7 mouse cellular contexts compared by ENCODE assay signal in the genomic region with DNA sequence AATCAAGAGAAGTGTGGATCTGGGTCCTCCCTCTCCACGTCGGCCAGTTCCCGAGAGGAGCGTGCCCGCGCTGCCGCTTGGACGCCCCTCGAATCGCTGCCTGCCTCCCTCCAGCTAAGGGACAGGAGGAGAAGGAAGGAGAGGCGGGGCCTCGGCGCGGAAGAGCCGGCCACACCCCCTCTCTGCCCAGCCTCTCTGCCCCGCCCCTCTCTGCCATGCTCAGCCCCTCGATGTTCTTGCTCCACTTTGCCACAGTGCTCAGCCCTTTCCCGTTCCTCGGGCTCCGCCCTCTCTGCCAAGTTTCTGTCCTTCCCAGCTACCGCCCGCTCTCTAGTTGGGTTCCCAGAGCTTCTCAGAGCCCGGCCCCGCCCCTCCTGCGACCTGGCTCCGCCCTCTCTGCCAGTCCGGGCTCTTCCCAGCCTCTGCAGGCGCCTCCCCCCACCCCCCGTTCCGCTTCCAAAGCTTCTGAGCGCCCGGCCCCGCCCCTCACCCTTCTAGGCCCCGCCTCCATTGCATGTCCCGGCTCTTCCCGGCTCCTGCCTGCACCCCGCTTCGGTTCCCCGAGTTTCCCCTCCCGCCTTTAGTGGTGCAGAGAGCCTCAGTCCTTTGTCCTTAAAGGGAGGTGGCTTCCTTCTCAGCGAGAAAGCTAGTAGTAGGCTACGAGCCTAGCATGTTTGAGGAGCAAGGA. TPM values are rescaled to one million over a fixed set of nuclear protein-coding genes. Genes with fewer than 3 reads are reported as not detected.
DNase-seq lines count a peak whose midpoint lies in the region; ATAC-seq lines count a peak whose summit lies in the region.

Prkra (minus strand) TSS at position 133 of the 688 bp plus-strand sequence.
Pjvk (plus strand) TSS at position 594 of the 688 bp plus-strand sequence.

- 2% methylated on average over 40 of the region's 42 CpGs for WGBS in embryonic facial prominence, embryonic 11.5 days
- under 1% methylated on average over 41 of the region's 42 CpGs for WGBS in limb, embryonic 11.5 days
- WGBS in midbrain, embryonic 14.5 days: under 1% methylated on average over 41 of the region's 42 CpGs

- peak within 1 kb of the TSS; percentile 78 for H3K4me2 ChIP-seq in embryonic facial prominence, embryonic 11.5 days (ENCODE audit: low read depth, low read length)
- H3K4me2 ChIP-seq in limb, embryonic 11.5 days (ENCODE audit: low read depth, severe bottlenecking): peak within 1 kb of the TSS; percentile 70
- H3K4me2 ChIP-seq in midbrain, embryonic 14.5 days (ENCODE audit: low read length): peak within 1 kb of the TSS; percentile 69

- peak; percentile 99 for ATAC-seq in embryonic facial prominence, embryonic 11.5 days (replicated peaks; ENCODE audit: insufficient number of reproducible peaks, low FRiP score, low TSS enrichment, low read depth)
- ATAC-seq in limb, embryonic 11.5 days (ENCODE audit: insufficient number of reproducible peaks, low FRiP score, low TSS enrichment, low read depth): peak; percentile 98
- peak; percentile 98 for ATAC-seq in midbrain, embryonic 14.5 days (ENCODE audit: low FRiP score, low TSS enrichment)

- H3K27ac ChIP-seq in embryonic facial prominence, embryonic 11.5 days (replicated peaks; ENCODE audit: low read depth, low read length): peak within 1 kb of the TSS; percentile 88
- peak within 1 kb of the TSS; percentile 88 for H3K27ac ChIP-seq in limb, embryonic 11.5 days (replicated peaks; ENCODE audit: low read depth, low read length)
- peak within 1 kb of the TSS; percentile 91 for H3K27ac ChIP-seq in midbrain, embryonic 14.5 days (replicated peaks; ENCODE audit: low read depth, low read length)

- H3K36me3 ChIP-seq in embryonic facial prominence, embryonic 11.5 days (replicated peaks; ENCODE audit: control insufficient read depth, insufficient read depth, low read depth, low read length): no peaks in the 10 kb centered on the region
- no peaks in the 10 kb centered on the region for H3K36me3 ChIP-seq in limb, embryonic 11.5 days (ENCODE audit: control insufficient read depth, insufficient read depth, low read length)
- peaks cover under 1% of the 10 kb centered on the region; the same call in 1 of the 2 replicates for H3K36me3 ChIP-seq in midbrain, embryonic 14.5 days (ENCODE audit: control insufficient read depth, insufficient read depth, low read length)

- peak; percentile 99 for DNase-seq in adrenal gland, postnatal 14 days
- peak; percentile 99 for DNase-seq in embryonic facial prominence, embryonic 11.5 days (ENCODE audit: low spot score)
- DNase-seq in heart, adult 11 months: peak; percentile 100
- peak; percentile 98 for DNase-seq in kidney, adult 18-20 months
- peak; percentile 99 for DNase-seq in limb, embryonic 11.5 days (ENCODE audit: low spot score)
- DNase-seq in midbrain, embryonic 14.5 days: peak; percentile 99
- peak; percentile 78 to 86 for DNase-seq in spleen, adult 18-20 months

- H3K27me3 ChIP-seq in embryonic facial prominence, embryonic 11.5 days (ENCODE audit: control insufficient read depth, insufficient read depth, low read length): no peaks in the 10 kb centered on the region
- no peaks in the 10 kb centered on the region for H3K27me3 ChIP-seq in limb, embryonic 11.5 days (ENCODE audit: control insufficient read depth, insufficient read depth, low read length)
- no peaks in the 10 kb centered on the region for H3K27me3 ChIP-seq in midbrain, embryonic 14.5 days (ENCODE audit: control insufficient read depth, insufficient read depth, low read length)

- peak within 1 kb of the TSS; percentile 78 for H3K9ac ChIP-seq in embryonic facial prominence, embryonic 11.5 days (replicated peaks; ENCODE audit: low read length)
- peak within 1 kb of the TSS; percentile 77 for H3K9ac ChIP-seq in limb, embryonic 11.5 days (ENCODE audit: low read length)
- peak within 1 kb of the TSS; percentile 86 for H3K9ac ChIP-seq in midbrain, embryonic 14.5 days (replicated peaks; ENCODE audit: low read length)

- peak within 1 kb of the TSS; percentile 76 for H3K4me3 ChIP-seq in embryonic facial prominence, embryonic 11.5 days (ENCODE audit: low read depth, low read length)
- peak within 1 kb of the TSS; percentile 68 for H3K4me3 ChIP-seq in limb, embryonic 11.5 days (ENCODE audit: low read depth, low read length)
- peak within 1 kb of the TSS; percentile 70 for H3K4me3 ChIP-seq in midbrain, embryonic 14.5 days (replicated peaks; ENCODE audit: low read depth, low read length)

- H3K4me1 ChIP-seq in embryonic facial prominence, embryonic 11.5 days (ENCODE audit: control insufficient read depth, insufficient read depth, low read length): no peaks in the 10 kb centered on the region
- H3K4me1 ChIP-seq in limb, embryonic 11.5 days (ENCODE audit: control insufficient read depth, insufficient read depth, low read length): no peaks in the 10 kb centered on the region
- H3K4me1 ChIP-seq in midbrain, embryonic 14.5 days (ENCODE audit: control insufficient read depth, insufficient read depth, low read length): peaks cover 6% of the 10 kb centered on the region

- H3K9me3 ChIP-seq in embryonic facial prominence, embryonic 11.5 days (replicated peaks; ENCODE audit: control insufficient read depth, low read length): no peaks in the 10 kb centered on the region
- no peaks in the 10 kb centered on the region for H3K9me3 ChIP-seq in limb, embryonic 11.5 days (ENCODE audit: control insufficient read depth, low read length)
- H3K9me3 ChIP-seq in midbrain, embryonic 14.5 days (ENCODE audit: control insufficient read depth, low read length): no peaks in the 10 kb centered on the region

RNA-seq across cellular contexts. Expression of gene Prkra, which starts in this region (rescaled TPM):
- 25.9 and 26.8 TPM in 2 replicates for total RNA-seq in adrenal gland, postnatal 14 days (2021)
- 102 and 103 TPM in 2 replicates for polyA plus RNA-seq in embryonic facial prominence, embryonic 11.5 days (2014; fragmentation: Nextera tagmentation; extraction: Ambion mirVana)
- polyA plus RNA-seq in limb, embryonic 11.5 days (2014; fragmentation: Nextera tagmentation; extraction: Ambion mirVana): 99.7 and 100 TPM in 2 replicates
- 117 and 119 TPM in 2 replicates for polyA plus RNA-seq in midbrain, embryonic 14.5 days (2014; fragmentation: Nextera tagmentation; extraction: Ambion mirVana)

RNA-seq across cellular contexts. Expression of gene Pjvk, which starts in this region (rescaled TPM):
- total RNA-seq in adrenal gland, postnatal 14 days (2021): not detected in 2 replicates
- 0.72 and 0.93 TPM in 2 replicates for polyA plus RNA-seq in embryonic facial prominence, embryonic 11.5 days (2014; fragmentation: Nextera tagmentation; extraction: Ambion mirVana)
- polyA plus RNA-seq in limb, embryonic 11.5 days (2014; fragmentation: Nextera tagmentation; extraction: Ambion mirVana): 0.48 and 0.92 TPM in 2 replicates
- 0.54 and 0.92 TPM in 2 replicates for polyA plus RNA-seq in midbrain, embryonic 14.5 days (2014; fragmentation: Nextera tagmentation; extraction: Ambion mirVana)

Comparison
In these comparisons a context has a peak if more than half of its experiments do, and no peak if none do; other contexts are left out.
1. Peak in every context shown above with its lines: DNase-seq, ATAC-seq, H3K4me3 ChIP-seq and H3K27ac ChIP-seq.